Mouse (Mus musculus) ovary, postnatal 36 days (tissue): ENCODE measurements around the gene Uvrag.

Experiments used
- DNase-seq: peaks from one replicate; pipeline ENCODE4 v3.0.0; 2022; ENCODE audit warnings: low spot score, mixed read lengths

Uvrag gene

DNA sequence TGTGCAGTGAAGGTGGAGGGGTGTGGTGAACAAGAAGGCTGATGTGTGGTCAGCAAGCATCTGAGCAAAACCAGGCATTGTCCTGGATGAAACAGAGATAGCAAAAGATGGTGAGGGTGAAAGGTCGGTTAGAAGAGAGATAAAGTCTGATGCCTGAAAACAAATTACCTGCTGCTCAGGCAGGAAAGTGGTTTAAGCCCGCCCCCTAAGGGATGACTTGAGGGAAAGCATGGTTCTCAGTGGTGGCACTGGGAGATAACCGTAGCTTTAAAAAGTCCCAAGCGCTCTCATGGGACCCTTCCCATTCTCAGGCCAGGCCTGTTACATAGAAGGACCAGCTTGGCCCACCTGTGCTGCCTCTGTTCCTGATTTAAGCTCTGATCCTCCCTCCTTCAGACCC is 119.7 kb downstream of the Uvrag start:
- DNase-seq, result no peak

DNA sequence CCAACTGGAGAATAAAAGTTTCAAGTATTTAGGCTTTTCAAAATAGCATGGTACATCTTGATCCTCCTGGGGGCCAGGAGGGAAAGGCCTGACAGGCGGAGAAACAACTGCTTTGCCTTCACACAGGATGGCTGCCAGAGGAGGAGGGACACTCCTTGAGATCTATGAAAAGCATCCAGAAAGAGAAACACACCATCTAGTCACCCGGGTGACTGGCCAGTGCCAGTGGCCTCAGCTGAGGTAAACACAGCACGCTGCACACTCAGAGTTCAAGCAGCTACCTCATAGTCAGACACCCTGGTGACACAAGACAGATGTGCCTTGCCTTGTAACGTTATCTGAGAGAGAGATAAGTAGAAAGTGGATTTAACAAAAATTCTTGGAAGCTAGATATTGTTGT is 120.6 kb downstream of the Uvrag start:
- peak; percentile 13 for DNase-seq

DNA sequence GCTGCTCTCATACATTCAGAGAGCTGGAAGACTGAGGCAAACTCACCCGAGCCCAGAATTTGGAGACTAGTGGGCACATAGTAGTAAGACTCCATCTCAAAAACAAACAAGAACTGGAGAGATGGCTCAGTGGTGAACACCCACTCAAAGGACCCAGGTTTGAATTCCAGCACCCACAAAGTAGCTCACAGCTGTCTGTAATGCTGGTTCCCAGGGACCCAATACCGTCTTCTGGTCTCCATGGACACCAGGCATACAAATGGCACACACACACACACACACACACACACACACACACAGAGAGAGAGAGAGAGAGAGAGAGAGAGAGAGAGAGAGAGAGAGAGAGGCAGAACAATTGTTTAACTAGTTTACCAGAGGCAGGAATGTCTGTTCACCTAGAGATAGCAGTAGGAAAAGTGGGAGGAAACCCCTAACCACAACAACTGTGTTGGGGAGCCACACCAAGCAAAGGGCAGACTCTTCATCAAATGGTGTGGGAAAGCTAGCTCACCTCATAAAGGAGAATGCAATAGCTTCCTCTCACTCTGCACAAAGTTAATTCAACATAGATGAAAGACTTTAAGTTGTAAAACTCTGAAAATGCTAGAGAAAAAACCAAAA is 123.6 kb downstream of the Uvrag start:
- DNase-seq, result no peak

DNA sequence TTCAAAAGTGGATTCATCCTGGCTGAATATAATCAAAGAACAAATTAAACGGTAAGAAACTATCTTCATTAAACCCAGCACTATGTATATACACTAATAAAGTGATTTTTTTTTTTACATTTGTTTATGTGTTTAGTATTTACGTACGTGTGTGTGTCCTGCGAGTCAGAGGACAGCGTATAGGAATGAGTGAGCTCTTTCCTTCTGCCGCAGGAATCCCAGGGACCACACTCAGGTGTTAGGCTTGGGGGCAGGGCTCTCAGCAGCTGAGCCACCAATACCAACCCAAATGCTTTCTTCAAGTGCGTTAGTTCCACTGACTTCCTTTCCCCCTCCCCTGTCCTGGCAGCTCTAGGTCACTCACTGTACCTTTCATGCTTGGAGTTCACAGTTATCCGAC is 125.0 kb downstream of the Uvrag start:
- no peak for DNase-seq

DNA sequence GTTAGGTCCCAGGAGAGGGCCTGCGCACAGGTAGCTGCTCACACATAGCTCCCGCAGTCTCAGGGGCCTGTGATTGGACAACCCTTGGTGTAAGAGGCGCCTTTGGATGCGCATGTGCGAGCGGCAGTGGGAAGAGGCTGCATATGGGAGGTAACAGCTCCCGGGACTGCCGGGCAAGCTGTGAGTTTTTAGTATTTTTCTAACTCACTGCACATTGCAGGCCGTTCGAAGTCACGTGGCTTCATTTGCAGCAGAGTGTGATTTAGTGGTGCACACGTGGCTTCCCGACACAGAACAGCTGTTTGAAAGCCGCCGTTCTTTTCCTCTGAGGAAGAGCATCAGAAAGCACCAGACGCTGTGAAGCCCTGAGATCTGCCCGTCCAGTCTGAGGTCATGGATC is 125.5 kb downstream of the Uvrag start:
- no peak for DNase-seq

DNA sequence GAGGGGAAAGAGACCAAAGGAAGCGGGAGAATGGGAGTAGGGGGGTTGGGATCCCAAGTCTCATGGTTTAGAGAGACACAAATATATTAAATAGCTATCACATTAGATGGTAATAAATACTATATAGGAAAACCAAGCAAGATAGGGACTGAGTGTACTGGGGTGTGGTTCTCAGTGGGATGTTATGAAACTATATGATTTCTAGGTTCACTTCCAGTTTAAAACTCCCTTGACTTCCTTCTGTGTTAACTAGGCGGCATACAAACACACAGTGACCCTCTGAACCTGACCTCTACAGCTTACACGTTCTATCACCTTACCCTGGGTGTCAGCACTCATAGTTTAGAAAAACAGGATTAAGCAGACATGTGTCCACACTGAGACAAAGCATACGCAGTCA is 126.3 kb downstream of the Uvrag start:
- DNase-seq, result no peak

DNA sequence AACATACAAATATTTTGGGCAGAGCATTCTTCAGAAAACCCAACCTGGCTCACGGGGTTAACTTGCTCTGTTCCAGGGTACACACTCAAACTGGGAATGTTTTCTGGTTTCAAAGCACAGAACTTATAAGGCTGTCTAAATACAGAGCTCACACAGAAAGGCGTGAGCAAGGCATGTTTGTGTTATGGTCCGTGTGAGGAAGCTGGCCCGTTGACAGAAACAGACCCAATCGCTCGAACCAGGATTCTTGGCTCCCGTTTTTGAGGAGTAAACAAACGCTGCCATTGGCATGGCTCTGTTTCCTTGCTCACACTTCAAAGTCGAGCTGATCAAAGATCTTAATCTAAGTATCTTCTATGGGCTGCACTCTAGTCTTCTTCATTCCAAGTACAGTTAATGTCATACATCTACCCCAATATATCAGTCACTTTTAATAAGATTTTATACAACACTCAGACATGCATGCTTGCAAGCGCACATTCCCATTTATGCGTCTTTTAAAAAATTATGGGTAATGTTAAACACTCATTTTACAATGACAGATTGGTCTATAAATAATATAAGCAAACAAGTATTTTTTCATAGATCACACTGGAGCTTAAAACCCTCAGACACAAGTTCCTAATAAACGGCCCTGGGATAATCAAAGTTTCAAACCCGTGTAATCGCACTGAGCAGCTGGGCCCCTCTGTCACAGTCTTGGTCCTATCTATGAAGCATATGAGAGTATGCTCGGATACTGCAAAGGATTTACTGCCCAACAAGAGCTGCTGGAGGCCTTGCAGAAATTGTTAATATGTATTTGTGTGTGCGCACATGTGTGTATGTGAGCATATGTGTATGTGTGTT is 133.2 kb downstream of the Uvrag start:
- DNase-seq, result no peak

DNA sequence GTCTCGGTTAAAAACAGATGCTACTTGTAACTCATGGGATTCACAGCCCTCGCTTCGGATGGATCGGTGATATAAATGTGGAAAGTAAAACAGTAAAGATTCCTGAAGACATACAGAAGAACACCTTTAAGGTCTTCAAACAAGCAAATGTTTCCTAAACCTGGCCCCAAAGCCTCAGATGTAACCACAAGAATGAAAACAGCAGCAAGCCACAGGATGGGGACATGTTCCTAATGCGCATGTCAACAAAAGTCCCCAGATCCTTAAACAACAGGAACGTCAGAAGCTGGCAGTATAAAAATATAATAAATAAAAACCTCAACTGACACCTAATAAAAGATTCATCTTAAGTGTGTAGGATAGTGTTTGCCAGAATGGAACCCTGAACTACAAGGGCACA is 137.7 kb downstream of the Uvrag start:
- no peak for DNase-seq

DNA sequence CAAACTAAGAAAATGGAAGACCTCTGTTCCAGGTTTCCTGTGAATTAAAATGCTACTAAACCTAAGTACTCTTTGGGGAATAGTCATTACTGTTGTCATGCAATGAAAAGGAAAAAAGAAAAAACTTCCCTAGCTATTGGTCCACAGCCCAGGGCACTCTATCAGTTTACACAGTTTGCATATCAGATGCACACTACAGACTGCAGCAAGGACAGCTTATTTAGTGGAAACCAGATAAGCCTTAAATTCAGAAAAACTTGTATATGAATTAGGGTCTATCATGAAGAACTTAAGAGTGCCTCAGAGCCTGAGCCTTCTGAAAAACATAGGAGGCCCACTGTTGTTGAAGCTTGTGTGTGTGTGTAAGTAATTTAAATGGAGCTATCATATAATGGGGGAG is 142.2 kb downstream of the Uvrag start:
- no peak for DNase-seq

DNA sequence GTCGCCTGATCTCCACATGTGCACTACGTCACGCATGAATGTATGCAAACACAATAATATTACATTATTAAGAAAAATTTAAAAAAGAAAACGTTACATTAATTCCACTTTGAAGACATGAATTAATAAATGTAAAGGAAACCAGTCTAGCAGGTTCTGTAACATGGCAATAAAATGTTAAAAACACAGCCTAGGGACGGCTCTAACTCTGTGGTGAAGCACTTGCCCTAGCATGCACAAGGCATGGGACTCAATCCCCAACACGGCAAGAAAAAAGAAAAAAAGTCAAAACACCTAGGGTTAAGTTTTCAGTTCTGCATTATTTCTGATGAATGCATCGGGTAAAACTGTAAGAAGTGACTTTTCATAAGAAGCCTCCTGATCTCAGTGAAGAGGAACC is 143.2 kb downstream of the Uvrag start:
- no peak for DNase-seq

DNA sequence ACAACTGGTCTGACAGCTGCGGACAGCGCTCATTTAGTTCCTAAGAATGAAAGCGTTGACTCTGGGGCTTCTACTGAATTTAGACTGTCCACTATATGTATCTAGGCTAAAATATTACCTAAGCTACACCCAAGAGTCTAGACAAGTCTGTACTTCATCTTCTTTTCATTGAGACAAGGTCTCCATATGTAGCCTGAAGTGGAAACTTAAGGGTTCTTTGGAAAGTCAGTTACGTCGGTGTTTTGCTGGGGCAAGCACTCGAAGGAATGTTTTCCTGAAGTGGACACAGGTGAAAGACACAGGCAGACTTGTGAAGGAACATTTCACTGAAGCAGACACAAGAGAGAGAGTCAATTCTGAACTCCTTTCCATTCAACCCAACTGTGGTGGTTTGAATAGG is 144.2 kb downstream of the Uvrag start:
- DNase-seq, result no peak

DNA sequence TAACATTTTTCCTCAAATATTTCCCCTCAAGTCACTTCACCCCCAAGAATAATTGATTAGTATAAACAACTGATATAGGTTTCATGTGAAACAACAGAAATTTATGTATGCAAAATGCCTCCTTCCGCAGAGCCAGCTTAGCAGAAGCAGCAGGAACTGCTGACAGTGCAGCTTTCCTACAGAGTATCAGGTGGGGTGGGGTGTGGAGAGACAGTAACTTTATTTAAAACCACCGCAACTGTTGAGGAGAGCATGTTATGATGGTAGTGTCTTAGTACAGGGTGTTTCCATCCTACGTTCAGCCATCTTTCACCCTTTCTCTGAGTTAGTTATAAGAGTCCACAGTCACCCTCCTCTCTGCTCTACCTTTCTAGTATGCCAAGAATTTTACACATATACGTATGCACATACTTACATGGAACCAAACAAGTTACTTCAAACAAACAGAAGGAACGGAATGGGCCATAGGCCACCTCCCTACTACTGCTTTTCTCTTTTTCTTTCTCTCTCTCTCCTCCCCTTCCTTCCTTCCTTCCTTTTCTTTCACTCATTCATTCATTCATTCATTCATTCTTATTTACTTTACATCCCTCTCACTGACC is 145.7 kb downstream of the Uvrag start:
- no peak for DNase-seq

DNA sequence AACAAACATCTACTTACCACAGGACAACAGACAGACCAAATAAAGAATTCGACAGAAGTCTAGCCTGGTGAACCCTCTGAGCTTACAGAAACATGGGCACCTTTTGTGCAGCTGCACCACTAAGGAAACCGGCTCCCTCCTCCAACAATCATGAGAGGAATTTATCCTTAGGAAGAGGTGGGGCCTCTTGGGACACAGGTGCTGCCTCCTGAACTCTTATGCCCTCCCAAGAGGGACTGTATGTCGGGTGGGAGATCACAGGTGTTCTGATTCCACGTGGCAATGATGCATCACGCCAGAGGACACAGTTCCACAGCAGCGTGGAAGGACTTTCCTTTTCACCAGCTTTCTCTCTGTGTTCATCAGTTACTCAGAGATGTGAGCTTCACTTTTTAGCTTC is 146.8 kb downstream of the Uvrag start:
- no peak for DNase-seq

DNA sequence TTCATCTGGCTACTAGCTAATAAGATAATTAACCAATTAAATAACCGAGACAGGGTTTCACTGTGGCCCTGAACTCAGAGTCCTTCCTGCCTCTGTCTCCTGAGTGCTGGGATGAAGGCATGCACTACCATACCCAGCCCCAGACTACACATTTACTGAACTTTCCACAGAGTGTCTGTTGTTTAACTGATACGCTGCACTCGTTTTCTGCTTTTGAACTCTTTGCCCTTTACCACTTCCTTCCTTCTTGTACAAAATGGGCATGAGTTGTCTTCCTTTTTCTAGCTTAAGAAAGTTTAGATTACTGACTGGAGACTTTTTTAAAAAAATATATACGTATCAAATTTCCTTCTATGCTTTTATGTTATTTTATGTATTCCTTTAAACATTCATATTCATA is 147.5 kb downstream of the Uvrag start:
- no peak for DNase-seq

DNA sequence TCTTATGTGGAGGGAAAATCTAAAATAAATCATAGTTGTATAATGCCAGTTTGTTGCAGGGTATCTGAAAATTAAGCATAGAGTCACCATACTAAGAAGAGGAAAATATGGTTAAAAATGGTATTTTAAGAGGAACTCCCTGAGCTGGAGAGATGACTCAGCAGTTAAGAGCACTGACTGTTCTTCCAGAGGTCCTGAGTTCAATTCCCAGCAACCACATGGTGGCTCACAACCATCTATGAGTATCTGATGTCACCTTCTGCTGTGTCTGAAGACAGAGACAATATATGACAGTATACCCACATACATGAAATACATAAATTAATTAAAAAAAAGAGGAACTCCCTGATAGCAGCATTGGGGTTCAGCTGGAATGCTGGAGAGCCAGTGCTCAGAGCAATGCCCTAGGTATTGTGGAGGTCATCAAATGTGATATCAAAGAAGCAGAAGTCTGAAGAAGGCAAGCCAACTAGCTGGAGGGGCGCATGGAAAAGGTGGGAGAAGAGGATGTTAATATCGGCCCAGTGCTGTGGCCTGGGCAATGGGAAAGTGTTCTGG is 149.7 kb downstream of the Uvrag start:
- DNase-seq, result no peak

DNA sequence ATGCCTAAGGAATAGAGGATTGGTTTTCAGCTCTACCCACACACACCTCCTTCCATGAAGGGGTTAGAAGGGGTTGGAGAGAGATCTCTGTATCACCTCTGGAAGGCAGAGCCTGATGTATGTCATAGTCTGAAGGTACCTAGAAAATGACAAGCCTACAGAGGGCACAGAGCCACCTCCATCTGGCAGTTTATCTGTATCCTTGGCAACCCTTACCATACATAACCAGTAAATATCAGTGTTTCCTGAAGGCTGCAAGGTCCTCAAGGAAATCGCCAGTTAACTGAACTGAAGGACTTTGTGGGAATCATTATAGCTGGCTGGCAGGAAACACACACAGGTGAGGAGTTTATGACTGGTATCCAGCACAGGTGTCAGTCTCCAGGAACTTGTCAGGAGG is 150.4 kb downstream of the Uvrag start:
- DNase-seq, result no peak

DNA sequence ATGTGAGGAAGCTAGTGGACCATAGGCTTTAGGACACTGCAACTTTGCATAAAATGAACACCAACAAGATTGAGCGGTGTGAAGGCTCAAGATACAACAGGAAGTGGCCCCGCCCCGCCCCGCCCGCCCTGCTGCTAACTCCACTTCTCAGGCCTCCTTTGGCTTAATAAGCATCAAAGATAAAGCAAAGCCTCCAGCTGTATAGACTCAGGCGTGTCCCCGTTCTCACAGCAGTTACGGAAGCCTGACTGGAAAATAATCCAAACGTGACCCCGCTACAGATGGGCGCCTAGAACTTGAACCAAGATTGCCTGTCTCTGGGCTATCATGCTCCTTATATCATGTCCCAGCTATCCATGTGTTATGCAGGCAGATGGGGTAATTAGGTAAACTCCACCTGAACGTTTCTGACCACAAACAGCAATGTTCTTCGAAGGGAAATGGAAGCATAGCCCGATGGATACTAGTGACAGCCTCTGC is 153.9 kb downstream of the Uvrag start:
- DNase-seq, result no peak

DNA sequence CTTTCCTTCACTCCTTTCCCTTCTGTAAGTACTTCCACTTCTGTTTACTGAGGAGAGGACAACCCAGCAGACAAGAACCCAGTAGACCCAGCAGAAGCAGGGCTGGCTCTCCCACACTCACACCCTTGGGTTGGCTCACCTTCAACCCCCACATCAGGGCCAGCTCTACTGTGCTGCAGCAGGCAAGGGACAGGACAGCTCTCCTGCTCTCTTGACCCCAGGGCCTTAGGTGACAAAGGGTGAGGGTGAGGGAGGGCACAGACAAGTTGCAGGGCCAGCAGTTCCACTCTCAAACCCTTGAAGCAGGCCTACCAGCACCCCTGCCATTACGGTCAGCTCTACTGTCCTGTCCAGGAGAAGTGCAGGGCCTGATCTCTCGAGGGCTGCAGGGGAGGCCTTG is 155.0 kb downstream of the Uvrag start:
- DNase-seq, result no peak

DNA sequence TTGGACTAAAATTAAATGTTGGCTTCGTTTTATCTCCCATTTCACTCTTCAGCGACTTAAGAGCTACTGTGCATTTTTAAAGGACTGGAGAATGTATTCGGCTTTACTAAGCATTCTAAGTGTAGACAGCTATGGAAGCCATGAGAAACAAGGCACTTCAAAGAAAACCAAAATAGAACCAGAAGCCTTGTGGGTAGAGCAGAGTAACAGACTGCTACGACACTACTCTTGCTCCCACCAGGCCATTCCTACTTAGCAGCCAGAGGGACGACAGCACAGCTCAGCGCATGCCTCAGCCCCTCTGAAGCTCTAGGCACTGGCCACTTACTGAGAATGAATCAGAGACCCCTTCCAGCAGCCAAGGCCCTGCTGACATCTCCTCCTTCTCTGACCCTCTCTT is 155.5 kb downstream of the Uvrag start:
- DNase-seq, result no peak

DNA sequence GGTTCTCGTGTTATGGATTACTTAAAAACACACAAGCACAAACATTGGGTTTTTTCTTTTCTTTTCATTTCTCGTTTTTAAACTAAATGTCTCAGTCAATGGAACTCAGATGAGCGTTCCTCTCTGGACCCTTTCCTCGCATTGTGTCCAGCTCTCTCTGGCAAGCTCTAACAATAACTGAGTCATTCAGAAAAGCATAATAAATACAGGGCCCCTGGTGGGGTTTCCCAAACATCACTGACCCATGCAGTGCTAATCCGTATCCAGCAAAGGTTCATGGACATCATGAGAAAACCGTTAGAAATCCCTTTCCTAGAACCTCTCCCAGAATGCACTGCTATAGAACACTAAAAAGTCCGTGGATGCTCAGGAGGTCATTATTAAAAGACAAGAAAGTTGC is 156.6 kb downstream of the Uvrag start:
- DNase-seq, result no peak

DNA sequence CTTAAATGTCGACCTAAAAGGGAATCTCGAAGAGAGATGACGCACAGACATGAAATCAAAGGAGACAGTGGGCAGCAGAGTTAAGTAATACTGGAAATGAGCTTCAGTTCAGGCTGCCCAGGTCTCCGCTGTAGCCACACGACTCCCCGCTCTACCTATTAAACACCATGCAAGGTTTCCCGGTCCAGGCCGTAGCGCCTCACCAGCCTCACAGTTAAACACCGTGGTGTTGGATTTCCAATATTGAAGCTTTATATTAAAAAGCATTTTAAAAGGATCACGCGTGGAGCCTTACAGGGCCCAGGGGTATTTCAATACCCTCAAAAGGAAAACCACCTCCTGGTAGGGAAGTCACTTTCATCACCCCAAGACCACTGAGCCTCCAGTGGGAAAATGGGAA is 157.9 kb downstream of the Uvrag start:
- no peak for DNase-seq

DNA sequence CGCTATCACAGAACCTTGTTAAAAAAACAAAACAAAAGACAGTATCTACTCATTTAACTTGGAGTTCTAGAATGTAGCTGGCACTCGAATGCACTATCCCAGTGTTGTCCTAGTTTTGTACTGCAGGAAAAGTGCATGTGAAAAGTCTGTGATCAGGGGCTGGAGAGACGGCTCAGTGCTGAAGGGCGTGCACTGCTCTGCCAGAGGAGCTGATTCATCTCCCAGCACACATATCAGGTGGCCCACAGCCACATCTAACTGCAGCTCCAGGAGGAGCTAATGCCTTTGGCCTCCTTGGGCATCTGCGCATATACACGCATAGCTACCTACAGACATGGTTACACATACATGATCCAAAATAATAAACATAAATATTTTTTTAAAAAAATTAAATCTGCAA is 159.5 kb downstream of the Uvrag start:
- no peak for DNase-seq

DNA sequence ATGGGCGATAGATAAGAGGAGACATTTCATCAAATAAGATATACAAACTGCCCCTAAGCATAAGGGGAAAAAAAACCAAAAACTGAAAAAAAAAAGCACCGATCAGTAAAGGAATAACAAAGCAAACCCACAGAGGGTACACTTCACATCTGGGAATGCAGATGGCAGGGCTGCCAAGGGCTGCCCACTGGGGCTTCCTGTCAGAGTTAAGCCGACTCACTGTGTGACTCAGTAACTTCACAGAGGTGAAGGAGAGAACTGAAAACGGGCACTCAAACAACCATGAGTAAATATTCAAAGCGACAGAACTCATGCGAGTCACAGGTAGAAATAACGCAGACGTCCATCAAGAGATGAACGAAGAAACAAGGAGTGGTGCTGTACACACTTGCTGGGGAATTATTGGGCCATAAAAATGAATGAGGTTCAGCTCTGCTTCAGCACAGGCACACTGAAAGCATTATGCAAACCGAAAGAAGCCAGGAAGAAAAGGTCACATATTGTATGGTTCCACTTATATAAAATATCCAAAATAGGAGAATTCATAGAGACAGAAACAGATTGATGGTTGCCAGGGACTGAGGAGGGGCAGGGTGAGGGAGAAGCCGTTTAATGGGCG is 164.0 kb downstream of the Uvrag start:
- DNase-seq, result no peak
